In genomic region chr9:121820765-121821164, GRCm38 (mm10) we compare ENCODE assay signal across 21 mouse cellular contexts. TPM values are rescaled to one million over a fixed set of nuclear protein-coding genes. Genes with fewer than 3 reads are reported as not detected.
"Had no signal": no experiment of that assay in that cellular context is flagged by ENCODE, and none has a peak within 500 bp of the region (broad histone marks: within the 10 kb centered on the region; RNA-seq: fewer than 3 reads in every experiment).

No protein-coding gene starts in this region.

- DNase-seq: lung, adult 2 months; lung, postnatal 14 days; lung, postnatal 36 days; right cerebral cortex, postnatal 14 days; thymus, adult 2 months; thymus, postnatal 25 days; thymus, postnatal 4 days had no signal

- ATAC-seq: lung, postnatal 0 days; midbrain, embryonic 13.5 days; midbrain, embryonic 15.5 days had no signal

- H3K27me3 ChIP-seq: lung, embryonic 15.5 days; midbrain, embryonic 13.5 days; midbrain, embryonic 15.5 days; neural tube, embryonic 12.5 days; stomach, embryonic 15.5 days had no signal

- H3K4me3 ChIP-seq: lung, embryonic 15.5 days; megakaryocyte, embryonic 14.5 days; midbrain, embryonic 13.5 days; midbrain, embryonic 15.5 days; neural tube, embryonic 12.5 days; stomach, embryonic 15.5 days had no signal

- H3K9ac ChIP-seq: lung, embryonic 15.5 days; midbrain, embryonic 13.5 days; midbrain, embryonic 15.5 days; neural tube, embryonic 12.5 days; stomach, embryonic 15.5 days had no signal

- H3K4me2 ChIP-seq: lung, embryonic 15.5 days; midbrain, embryonic 11.5 days; midbrain, embryonic 13.5 days; midbrain, embryonic 15.5 days; neural tube, embryonic 12.5 days; stomach, embryonic 15.5 days had no signal

- H3K9me3 ChIP-seq: lung, embryonic 15.5 days; midbrain, embryonic 13.5 days; midbrain, embryonic 15.5 days; neural tube, embryonic 12.5 days; stomach, embryonic 15.5 days had no signal

- H3K36me3 ChIP-seq: lung, embryonic 15.5 days; midbrain, embryonic 13.5 days; midbrain, embryonic 15.5 days; neural tube, embryonic 12.5 days; stomach, embryonic 15.5 days had no signal

- H3K27ac ChIP-seq: lung, embryonic 15.5 days; macrophage; midbrain, embryonic 13.5 days; midbrain, embryonic 15.5 days; neural tube, embryonic 12.5 days; stomach, embryonic 15.5 days; stomach, postnatal 0 days had no signal

RNA-seq across cellular contexts. Expression of gene Ccdc13, which starts 18.5 kb away (rescaled TPM):
- total RNA-seq: megakaryocyte progenitor cell, adult 5-6 weeks; monocyte, adult 5-6 weeks; neutrophil, adult 5-6 weeks had no signal
- polyA plus RNA-seq: macrophage; spleen, adult 2 months had no signal

RNA-seq across cellular contexts. Expression of gene Hhatl, which starts 28.5 kb away (rescaled TPM):
- total RNA-seq: megakaryocyte progenitor cell, adult 5-6 weeks; monocyte, adult 5-6 weeks; neutrophil, adult 5-6 weeks had no signal
- polyA plus RNA-seq: macrophage; midbrain, embryonic 11.5 days; neural tube, embryonic 12.5 days had no signal

RNA-seq across cellular contexts. Expression of gene Klhl40, which starts 43.4 kb away (rescaled TPM):
- total RNA-seq: megakaryocyte progenitor cell, adult 5-6 weeks; monocyte, adult 5-6 weeks; neutrophil, adult 5-6 weeks had no signal
- polyA plus RNA-seq: macrophage; spleen, adult 2 months had no signal
